Mouse (Mus musculus): Measurements from ENCODE around the gene Gal3st2b. TPM values are rescaled to one million over a fixed set of nuclear protein-coding genes. Genes with fewer than 3 reads are reported as not detected.
"Not testable (repeated sequence)": the region's sequence is repeated elsewhere in the genome, so short reads cannot be mapped to it uniquely, and the experiment has no call there.

Gal3st2b gene
- polyA plus RNA-seq, 1 experiment from 2014 or later = not detected

DNA sequence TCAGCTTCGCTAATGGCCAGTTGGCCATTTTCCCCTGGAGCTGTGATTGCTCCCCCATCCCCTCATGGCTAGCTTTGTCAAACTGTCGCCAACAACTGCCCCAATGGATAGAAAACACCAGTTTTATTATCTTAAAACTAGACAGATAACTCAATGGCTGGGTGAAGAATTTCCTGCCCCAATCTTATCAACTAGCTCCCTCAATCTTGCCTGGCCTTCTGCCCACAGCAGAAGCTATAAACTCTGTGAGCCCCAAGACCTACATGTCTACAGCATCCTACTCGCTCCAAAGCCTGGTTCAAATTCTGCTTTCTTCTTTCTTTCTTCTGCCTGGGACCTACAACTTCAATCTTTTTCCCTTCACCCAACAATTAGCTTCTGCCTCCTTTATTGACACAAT lies 951 bp upstream of the Gal3st2b start:
- not testable (repeated sequence) for H3K4me2 ChIP-seq (ENCODE audit: low read depth, low read length); H3K4me3 ChIP-seq (ENCODE audit: low read length); H3K27ac ChIP-seq (ENCODE audit: low read length); H3K4me1 ChIP-seq (replicated peaks; ENCODE audit: control insufficient read depth, insufficient read depth, low read length); H3K27me3 ChIP-seq (ENCODE audit: control insufficient read depth, insufficient read depth, low read depth, low read length); ATAC-seq (ENCODE audit: low read depth); H3K36me3 ChIP-seq (ENCODE audit: control insufficient read depth, insufficient read depth, low read length); H3K9me3 ChIP-seq (ENCODE audit: control insufficient read depth, low read length); H3K9ac ChIP-seq (ENCODE audit: low read length)
- WGBS = 68% methylated on average over 3 of the region's 3 CpGs

DNA sequence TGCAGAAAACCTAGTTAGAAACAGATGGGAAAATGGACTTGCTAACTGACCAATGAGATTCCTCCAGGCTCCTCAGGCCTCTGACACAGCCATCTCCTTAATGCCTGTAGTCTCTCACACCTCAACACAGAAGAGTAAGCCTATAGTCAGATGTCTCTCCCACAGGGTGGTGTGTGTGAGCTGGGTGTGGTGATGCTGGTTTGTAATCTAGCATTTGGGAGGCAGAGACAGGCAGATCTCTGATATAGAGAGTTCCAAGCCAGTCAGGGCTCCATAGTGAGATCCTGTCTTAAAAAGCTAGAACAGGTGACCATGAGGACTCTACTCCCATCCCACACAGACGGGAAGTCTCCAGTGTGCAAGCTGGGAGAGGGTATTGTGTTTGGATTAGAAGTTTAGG lies 664 bp downstream of the Gal3st2b start:
- 56% methylated on average over 1 of the region's 1 CpGs for whole genome bisulfite sequencing
- H3K4me3 ChIP-seq (ENCODE audit: low read length); H3K27ac ChIP-seq (ENCODE audit: low read length): not testable (repeated sequence)

GRCm38 (mm10) chr1:93919321-93919720 lies 1.2 kb downstream of the Gal3st2b start:
- not testable (repeated sequence) for H3K27ac ChIP-seq (ENCODE audit: low read length); H3K4me2 ChIP-seq (ENCODE audit: low read depth, low read length); H3K9me3 ChIP-seq (ENCODE audit: control insufficient read depth, low read length); H3K4me1 ChIP-seq (replicated peaks; ENCODE audit: control insufficient read depth, insufficient read depth, low read length); H3K36me3 ChIP-seq (ENCODE audit: control insufficient read depth, insufficient read depth, low read length); H3K4me3 ChIP-seq (ENCODE audit: low read length); H3K9ac ChIP-seq (ENCODE audit: low read length); ATAC-seq (ENCODE audit: low read depth); H3K27me3 ChIP-seq (ENCODE audit: control insufficient read depth, insufficient read depth, low read depth, low read length)
- WGBS = 83% methylated on average over 3 of the region's 3 CpGs

More for the DNA sequence above, 664 bp downstream of the Gal3st2b start:
- not testable (repeated sequence) for H3K9me3 ChIP-seq (ENCODE audit: control insufficient read depth, low read length); H3K27me3 ChIP-seq (ENCODE audit: control insufficient read depth, insufficient read depth, low read depth, low read length); H3K4me2 ChIP-seq (ENCODE audit: low read depth, low read length); H3K4me1 ChIP-seq (replicated peaks; ENCODE audit: control insufficient read depth, insufficient read depth, low read length); ATAC-seq (ENCODE audit: low read depth); H3K9ac ChIP-seq (ENCODE audit: low read length); H3K36me3 ChIP-seq (ENCODE audit: control insufficient read depth, insufficient read depth, low read length)

DNA sequence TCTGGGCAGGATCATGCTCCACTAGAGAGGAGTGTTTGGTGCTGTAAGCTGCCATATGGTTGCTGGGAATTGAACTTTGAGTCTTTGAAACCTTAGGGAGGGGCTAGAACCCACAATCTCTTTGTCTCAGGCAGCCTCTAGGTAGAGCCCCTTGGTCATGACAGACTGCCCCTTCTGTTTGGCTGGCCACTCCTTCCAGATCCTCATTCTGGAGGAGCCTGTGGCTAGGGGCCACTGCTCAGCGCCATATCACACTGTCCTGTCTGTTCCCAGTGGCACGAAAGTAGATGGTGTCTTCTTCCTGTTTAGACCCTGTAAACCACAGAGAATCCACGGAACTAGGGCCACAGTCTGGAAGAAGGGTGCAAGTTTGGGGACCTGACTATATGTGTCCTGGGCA lies 4.5 kb downstream of the Gal3st2b start:
- not testable (repeated sequence) for H3K36me3 ChIP-seq (ENCODE audit: control insufficient read depth, insufficient read depth, low read length); H3K27me3 ChIP-seq (ENCODE audit: control insufficient read depth, insufficient read depth, low read depth, low read length); H3K9ac ChIP-seq (ENCODE audit: low read length); H3K4me1 ChIP-seq (replicated peaks; ENCODE audit: control insufficient read depth, insufficient read depth, low read length); H3K4me3 ChIP-seq (ENCODE audit: low read length); H3K27ac ChIP-seq (ENCODE audit: low read length); H3K9me3 ChIP-seq (ENCODE audit: control insufficient read depth, low read length); ATAC-seq (ENCODE audit: low read depth); H3K4me2 ChIP-seq (ENCODE audit: low read depth, low read length)
- WGBS = 72% methylated on average over 3 of the region's 3 CpGs

DNA sequence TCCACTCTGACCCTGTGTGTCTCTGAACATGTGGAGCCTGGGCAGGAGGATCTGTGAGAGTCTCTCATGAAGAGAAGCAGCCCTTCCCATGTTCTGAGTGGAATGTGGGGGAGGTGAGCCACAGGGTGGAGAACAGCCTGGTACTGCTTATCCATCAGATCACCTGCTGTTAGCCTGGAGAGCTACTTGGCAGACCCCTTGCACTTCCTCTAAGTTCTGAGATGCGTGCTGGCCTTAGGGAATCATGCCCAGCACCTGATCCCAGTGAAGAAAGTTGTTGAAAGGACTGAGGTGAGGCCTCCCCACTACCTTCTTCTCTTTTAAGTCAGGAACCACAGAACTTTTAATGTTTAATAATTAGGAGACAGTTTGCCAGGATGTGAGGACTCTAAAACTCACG lies 5.0 kb downstream of the Gal3st2b start:
- not testable (repeated sequence) for H3K36me3 ChIP-seq (ENCODE audit: control insufficient read depth, insufficient read depth, low read length); H3K9ac ChIP-seq (ENCODE audit: low read length); ATAC-seq (ENCODE audit: low read depth); H3K27me3 ChIP-seq (ENCODE audit: control insufficient read depth, insufficient read depth, low read depth, low read length); H3K27ac ChIP-seq (ENCODE audit: low read length); H3K4me1 ChIP-seq (replicated peaks; ENCODE audit: control insufficient read depth, insufficient read depth, low read length); H3K4me3 ChIP-seq (ENCODE audit: low read length); H3K4me2 ChIP-seq (ENCODE audit: low read depth, low read length); H3K9me3 ChIP-seq (ENCODE audit: control insufficient read depth, low read length)
- WGBS = 23% methylated on average over 2 of the region's 2 CpGs

DNA sequence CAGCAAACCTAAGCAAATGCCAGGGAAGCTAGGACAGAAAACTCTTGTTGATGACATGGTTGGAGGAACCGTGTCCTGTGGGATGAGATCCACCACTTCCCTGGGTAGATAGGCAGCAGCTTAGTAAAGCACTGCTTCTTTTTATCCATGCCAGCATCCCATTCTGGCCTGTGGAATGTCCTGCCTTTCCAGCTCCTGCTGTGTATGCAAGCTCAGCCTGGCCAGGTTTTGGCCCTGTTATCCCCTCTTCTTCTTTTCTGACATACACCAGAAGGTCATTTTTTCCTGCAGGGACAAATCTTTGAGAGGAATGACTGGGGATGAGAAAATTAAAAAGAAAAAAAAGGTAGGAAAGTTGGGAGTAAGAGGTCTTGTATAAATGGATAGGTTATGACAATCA lies 17.3 kb downstream of the Gal3st2b start:
- not testable (repeated sequence) for H3K27me3 ChIP-seq (ENCODE audit: control insufficient read depth, insufficient read depth, low read depth, low read length); H3K36me3 ChIP-seq (ENCODE audit: control insufficient read depth, insufficient read depth, low read length); ATAC-seq (ENCODE audit: low read depth); H3K4me1 ChIP-seq (replicated peaks; ENCODE audit: control insufficient read depth, insufficient read depth, low read length); H3K27ac ChIP-seq (ENCODE audit: low read length); H3K9ac ChIP-seq (ENCODE audit: low read length); H3K4me3 ChIP-seq (ENCODE audit: low read length); H3K4me2 ChIP-seq (ENCODE audit: low read depth, low read length); H3K9me3 ChIP-seq (ENCODE audit: control insufficient read depth, low read length)
- 89% methylated on average over 1 of the region's 1 CpGs for WGBS

DNA sequence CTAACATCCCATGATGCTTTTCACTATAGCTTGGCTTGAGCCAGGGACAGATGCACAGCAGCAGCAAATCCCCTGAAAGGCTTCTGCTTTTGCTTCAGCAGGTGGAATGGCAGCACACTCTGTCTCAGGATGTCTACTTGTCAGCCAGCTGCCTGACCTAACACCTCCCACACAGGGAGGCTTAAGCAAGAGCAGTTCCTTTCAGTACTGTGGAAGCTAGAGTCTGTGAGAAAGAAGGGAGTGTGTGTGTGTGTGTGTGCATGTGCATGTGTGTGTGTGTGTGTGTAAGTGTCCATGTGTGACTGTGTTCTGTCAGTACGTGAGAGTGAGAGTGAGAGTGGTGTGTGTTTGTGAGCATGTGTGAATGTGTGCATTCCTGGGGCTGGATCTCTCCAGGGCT lies 19.7 kb downstream of the Gal3st2b start:
- H3K4me2 ChIP-seq (ENCODE audit: low read depth, low read length); ATAC-seq (ENCODE audit: low read depth); H3K4me1 ChIP-seq (replicated peaks; ENCODE audit: control insufficient read depth, insufficient read depth, low read length); H3K36me3 ChIP-seq (ENCODE audit: control insufficient read depth, insufficient read depth, low read length); H3K9me3 ChIP-seq (ENCODE audit: control insufficient read depth, low read length); H3K27ac ChIP-seq (ENCODE audit: low read length); H3K4me3 ChIP-seq (ENCODE audit: low read length); H3K9ac ChIP-seq (ENCODE audit: low read length); H3K27me3 ChIP-seq (ENCODE audit: control insufficient read depth, insufficient read depth, low read depth, low read length): not testable (repeated sequence)
- WGBS = 20% methylated on average over 1 of the region's 1 CpGs

DNA sequence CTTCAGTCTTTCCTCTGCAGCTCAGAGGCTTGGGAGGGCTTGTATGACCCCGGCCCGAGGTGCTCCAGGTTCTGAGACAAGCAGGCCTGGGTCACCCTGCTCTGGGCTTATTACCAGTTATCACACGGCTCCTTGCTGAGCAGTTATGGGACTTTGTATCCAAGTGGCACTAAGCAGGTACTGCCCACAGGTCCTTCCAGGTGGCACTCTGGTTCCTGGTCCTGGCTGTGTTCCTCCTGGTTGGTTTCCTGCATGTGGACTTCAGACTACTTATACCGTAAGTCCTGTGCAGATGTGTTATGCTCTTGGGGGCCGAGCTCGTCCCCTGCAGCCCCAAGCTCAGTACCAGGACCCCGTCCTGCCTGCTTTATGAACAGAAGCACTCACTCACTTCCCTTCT lies 20.3 kb downstream of the Gal3st2b start:
- not testable (repeated sequence) for ATAC-seq (ENCODE audit: low read depth); H3K36me3 ChIP-seq (ENCODE audit: control insufficient read depth, insufficient read depth, low read length); H3K4me1 ChIP-seq (replicated peaks; ENCODE audit: control insufficient read depth, insufficient read depth, low read length); H3K9ac ChIP-seq (ENCODE audit: low read length); H3K27ac ChIP-seq (ENCODE audit: low read length); H3K9me3 ChIP-seq (ENCODE audit: control insufficient read depth, low read length); H3K4me2 ChIP-seq (ENCODE audit: low read depth, low read length); H3K27me3 ChIP-seq (ENCODE audit: control insufficient read depth, insufficient read depth, low read depth, low read length); H3K4me3 ChIP-seq (ENCODE audit: low read length)
- 88% methylated on average over 7 of the region's 7 CpGs for WGBS

DNA sequence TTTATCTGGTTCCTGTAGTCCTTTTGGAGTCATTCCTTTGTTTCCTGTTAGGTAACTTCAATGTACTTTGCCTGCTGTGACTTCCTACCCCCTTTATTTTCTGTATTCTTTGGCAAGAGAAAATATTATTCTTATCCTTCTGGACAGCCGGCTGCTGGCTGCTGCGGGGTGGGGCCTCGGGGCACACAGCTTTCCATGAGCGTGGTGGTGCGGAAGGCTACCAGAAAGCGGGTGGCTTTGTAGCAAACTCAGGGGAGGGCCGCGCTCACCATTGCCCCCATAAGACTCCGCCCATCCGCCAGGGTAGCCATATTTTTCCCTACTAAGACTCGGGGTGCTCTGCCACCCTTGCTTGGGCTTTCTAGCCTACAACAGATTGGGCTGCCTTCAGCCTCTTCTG lies 31.0 kb downstream of the Gal3st2b start:
- WGBS = no CpG with 5 or more reads among the region's 11 CpGs
- H3K36me3 ChIP-seq (ENCODE audit: control insufficient read depth, insufficient read depth, low read length); H3K9ac ChIP-seq (ENCODE audit: low read length); H3K4me2 ChIP-seq (ENCODE audit: low read depth, low read length); H3K27me3 ChIP-seq (ENCODE audit: control insufficient read depth, insufficient read depth, low read depth, low read length); H3K9me3 ChIP-seq (ENCODE audit: control insufficient read depth, low read length); H3K4me1 ChIP-seq (replicated peaks; ENCODE audit: control insufficient read depth, insufficient read depth, low read length); H3K27ac ChIP-seq (ENCODE audit: low read length); H3K4me3 ChIP-seq (ENCODE audit: low read length): not testable (repeated sequence)
- peak; percentile 60 for ATAC-seq (ENCODE audit: low read depth)

DNA sequence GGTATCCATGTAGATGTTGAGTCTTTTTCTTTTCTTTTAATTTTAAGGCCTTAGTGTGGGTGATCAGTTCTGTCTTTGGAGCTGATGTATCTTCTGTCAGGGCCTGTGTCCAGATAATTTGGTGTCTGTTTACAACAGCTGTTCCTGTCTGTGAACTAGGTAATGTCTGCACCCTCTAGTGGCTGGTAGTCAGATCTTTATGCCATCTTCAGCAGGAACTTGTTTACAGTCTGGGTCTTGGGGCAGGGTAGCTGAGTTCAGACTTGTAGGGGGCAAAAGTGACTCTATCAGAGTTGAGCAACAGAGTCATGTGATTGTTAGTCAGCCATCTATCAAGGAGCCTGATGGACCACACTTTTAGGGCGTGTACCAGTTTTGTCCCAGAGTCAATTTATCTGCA lies 48.4 kb downstream of the Gal3st2b start:
- ATAC-seq (ENCODE audit: low read depth); H3K4me2 ChIP-seq (ENCODE audit: low read depth, low read length): not testable (repeated sequence)
- WGBS = no CpG with 5 or more reads among the region's 1 CpGs

More for the DNA sequence above, 48.4 kb downstream of the Gal3st2b start:
- not testable (repeated sequence) for H3K4me3 ChIP-seq (ENCODE audit: low read length); H3K4me1 ChIP-seq (replicated peaks; ENCODE audit: control insufficient read depth, insufficient read depth, low read length); H3K9ac ChIP-seq (ENCODE audit: low read length); H3K27me3 ChIP-seq (ENCODE audit: control insufficient read depth, insufficient read depth, low read depth, low read length); H3K27ac ChIP-seq (ENCODE audit: low read length); H3K36me3 ChIP-seq (ENCODE audit: control insufficient read depth, insufficient read depth, low read length); H3K9me3 ChIP-seq (ENCODE audit: control insufficient read depth, low read length)

Data from lung, embryonic 16.5 days (tissue).